In the genomic region with DNA sequence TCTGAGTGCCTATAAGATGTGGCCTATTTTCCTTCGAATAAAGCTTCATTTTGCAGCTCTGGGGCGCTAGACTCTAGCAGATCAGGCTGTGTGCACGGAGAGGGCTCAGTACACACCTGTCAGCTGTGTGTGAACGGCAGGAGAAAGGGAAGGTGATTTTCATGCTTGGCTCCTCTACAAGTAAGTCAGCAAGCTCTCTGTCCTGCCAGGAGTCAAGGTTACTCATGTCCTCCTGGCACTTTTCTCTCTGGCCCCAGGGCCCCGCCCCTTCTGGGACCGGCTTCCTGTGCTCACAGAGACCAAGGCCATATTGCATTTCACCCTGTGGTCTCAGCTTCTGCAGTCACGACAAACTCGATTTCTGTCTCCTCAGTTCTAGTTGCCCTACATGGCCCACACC, we compare ENCODE assay signal across 10 mouse cellular contexts.
DNase-seq lines count a peak whose midpoint lies in the region; ATAC-seq lines count a peak whose summit lies in the region.
"Had no signal": no experiment of that assay in that cellular context is flagged by ENCODE, and none has a peak within 500 bp of the region (broad histone marks: within the 10 kb centered on the region; RNA-seq: fewer than 3 reads in every experiment).

No protein-coding gene starts in this region.

- no peaks in the 10 kb centered on the region for H3K36me3 ChIP-seq in macrophage (ENCODE audit: inconsistent target)
- H3K36me3 ChIP-seq in hindbrain, embryonic 12.5 days: 0 out of 2 replicates have a peak, but pooled peaks cover 6% of the 10 kb centered on the region

- WGBS in macrophage (ENCODE audit: missing documents): 75% methylated on average over 8 of the region's 8 CpGs
- 76% methylated on average over 8 of the region's 8 CpGs for WGBS in hindbrain, embryonic 12.5 days

- DNase-seq in frontal cortex, adult 2 months (ENCODE audit: extremely low spot score in 1 of 2, low spot score in 1 of 2): no peak
- DNase-seq in ovary, adult 18-20 months (ENCODE audit: low spot score): peak; percentile 30
- no peak for DNase-seq in ovary, postnatal 14 days (ENCODE audit: low spot score)
- DNase-seq in gastrocnemius, postnatal 10 days: peak; percentile 52
- DNase-seq in B cell, adult 2 months: no peak
- DNase-seq: liver had no signal

- H3K4me3 ChIP-seq in macrophage (ENCODE audit: inconsistent target): no peak overlapping the region; the same call in 1 of the 2 replicates
- no peak overlapping the region for H3K4me3 ChIP-seq in hindbrain, embryonic 12.5 days

- peak overlapping the region; percentile 49; the same call in 1 of the 2 replicates for H3K27ac ChIP-seq in macrophage
- H3K27ac ChIP-seq in hindbrain, embryonic 12.5 days: no peak overlapping the region

- no peak overlapping the region for H3K9ac ChIP-seq in hindbrain, embryonic 12.5 days

- H3K27me3 ChIP-seq in hindbrain, embryonic 12.5 days: no peaks in the 10 kb centered on the region

- H3K4me1 ChIP-seq in hindbrain, embryonic 12.5 days: peaks cover 40% of the 10 kb centered on the region

- H3K4me2 ChIP-seq in hindbrain, embryonic 12.5 days (replicated peaks): no peak overlapping the region

- H3K9me3 ChIP-seq in hindbrain, embryonic 12.5 days (replicated peaks): no peaks in the 10 kb centered on the region

- ATAC-seq in frontal cortex, adult (ENCODE audit: low TSS enrichment): 0 out of 2 replicates have a peak, but pooled peaks have one; percentile 28
- no peak for ATAC-seq in hindbrain, embryonic 12.5 days (ENCODE audit: low FRiP score)
- ATAC-seq: CD4-positive, CD25-positive, alpha-beta regulatory T cell, adult 4 months had no signal

- H3K79me2 ChIP-seq in macrophage (ENCODE audit: inconsistent target): no peaks in the 10 kb centered on the region

Comparison
In these comparisons a context has a peak if more than half of its experiments do, and no peak if none do; other contexts are left out.
1. DNase-seq: peak in ovary, adult 18-20 months (single experiment) and gastrocnemius, postnatal 10 days (single experiment); none in frontal cortex, adult 2 months (0 of 2), ovary, postnatal 14 days (single experiment) and B cell, adult 2 months (0 of 2).